Mouse (Mus musculus) forebrain, embryonic 14.5 days (tissue): Measurements from ENCODE around the gene Jph4. TPM values are rescaled to one million over a fixed set of nuclear protein-coding genes. Genes with fewer than 3 reads are reported as not detected.
A peak's percentile ranks its signal among the peaks of the same experiment; 100 is the strongest.

ENCODE experiments used
- ATAC-seq: fragments of 200-750 bp; cut with Nextera tagmentation; 2 replicates; pipeline ENCODE4 v1.8.0; 2017; ENCODE audit warnings: mild to moderate bottlenecking, moderate library complexity
- DNase-seq: peaks from one replicate; pipeline ENCODE4 v3.0.0-alpha.2; 2015; ENCODE audit warnings: low spot score
- H3K27ac ChIP-seq: fragments of 300-500 bp; sonication (generic); 2 replicates; pipeline ENCODE4 v1.5.1; 2014; ENCODE audit warnings: low read depth, mild to moderate bottlenecking, control low read depth, low read length, moderate library complexity
- H3K27me3 ChIP-seq: fragments of 300-500 bp; sonication (generic); replicated peaks from 2 replicates; pipeline ENCODE4 v1.6.1; 2014; ENCODE audit warnings: low read length, control low read depth, mixed read lengths; ENCODE audit not compliant: control insufficient read depth, insufficient read depth
- H3K36me3 ChIP-seq: fragments of 300-500 bp; sonication (generic); 2 replicates; pipeline ENCODE4 v1.6.1; 2014; ENCODE audit warnings: low read length, control low read depth; ENCODE audit not compliant: control insufficient read depth, insufficient read depth
- H3K4me1 ChIP-seq: fragments of 300-500 bp; sonication (generic); 2 replicates; pipeline ENCODE4 v1.6.1; 2014; ENCODE audit warnings: antibody characterized with exemption, low read length, control low read depth; ENCODE audit not compliant: control insufficient read depth, insufficient read depth
- H3K4me2 ChIP-seq: fragments of 300-500 bp; sonication (generic); 2 replicates; pipeline ENCODE4 v1.6.1; 2014; ENCODE audit warnings: mild to moderate bottlenecking, control low read depth, low read length
- H3K4me3 ChIP-seq: fragments of 300-500 bp; sonication (generic); 2 replicates; pipeline ENCODE4 v1.5.1; 2014; ENCODE audit warnings: low read depth, low read length, control low read depth
- H3K9ac ChIP-seq: fragments of 300-500 bp; sonication (generic); 2 replicates; pipeline ENCODE4 v1.6.1; 2014; ENCODE audit warnings: mild to moderate bottlenecking, low read length, control low read depth, moderate library complexity
- H3K9me3 ChIP-seq: fragments of 300-500 bp; sonication (generic); replicated peaks from 2 replicates; pipeline ENCODE4 v1.6.1; 2016; ENCODE audit warnings: low read length, control low read depth, mixed read lengths; ENCODE audit not compliant: control insufficient read depth
- WGBS: fragments of 180-500 bp; shearing (Covaris S2); extraction: QIAGEN DNeasy Blood & Tissue Kit; methylation state at CpG from one replicate; pipeline ENCODE4 v1.1.7; 2014; 5-methylcytosine and 5-hydroxymethylcytosine counted together
- polyA plus RNA-seq: library from polyadenylated mRNA; unstranded; fragments of >200 nt; fragmentation: Nextera tagmentation; extraction: Ambion mirVana; gene quantifications from 2 replicates; pipeline ENCODE4 v1.2.1, GENCODE M21; 2014

Gene Jph4
- polyA plus RNA-seq, 1 experiment from 2014 or later, result 24.1 TPM

- 86% methylated on average over 8 of the region's 8 CpGs for WGBS
- H3K4me1 ChIP-seq, result peaks cover 14% of the 10 kb centered on the region
Observed at GRCm38 (mm10) chr14:55066042-55066441, 50.7 kb downstream of the Jph4 start.

GRCm38 (mm10) chr14:55065391-55065790, 51.3 kb downstream of the Jph4 start:
- Histone ChIP-seq H3K4me3 (no peak overlapping the region), H3K4me1 (peaks cover 19% of the 10 kb centered on the region), H3K4me2 (no peak overlapping the region), H3K36me3 (peaks cover 89% of the 10 kb centered on the region), H3K27ac (0 out of 2 replicates have a peak overlapping the region, but pooled peaks have one; percentile 11), H3K27me3 (no peaks in the 10 kb centered on the region), H3K9me3 (no peaks in the 10 kb centered on the region), H3K9ac (no peak overlapping the region)
- DNase-seq (no peak), ATAC-seq (no peak)
- WGBS, result 94% methylated on average over 13 of the region's 13 CpGs

More at GRCm38 (mm10) chr14:55066042-55066441, 50.7 kb downstream of the Jph4 start:
- Histone ChIP-seq H3K9ac (no peak overlapping the region), H3K4me3 (no peak overlapping the region), H3K27ac (no peak overlapping the region), H3K9me3 (no peaks in the 10 kb centered on the region), H3K4me2 (no peak overlapping the region), H3K36me3 (peaks cover 89% of the 10 kb centered on the region), H3K27me3 (no peaks in the 10 kb centered on the region)
- ATAC-seq, result no peak
- DNase-seq, result no peak

GRCm38 (mm10) chr14:55064481-55065370, 52.0 kb downstream of the Jph4 start:
- H3K4me1 ChIP-seq, result peaks cover 26% of the 10 kb centered on the region
- peaks cover 89% of the 10 kb centered on the region for H3K36me3 ChIP-seq
- 0 out of 2 replicates have a peak overlapping the region, but pooled peaks have one; percentile 11 for H3K27ac ChIP-seq
- no peak overlapping the region for H3K4me3 ChIP-seq
- ATAC-seq (no peak), DNase-seq (no peak)
- H3K9me3 ChIP-seq, result no peaks in the 10 kb centered on the region
- H3K9ac ChIP-seq, result no peak overlapping the region
- H3K4me2 ChIP-seq, result no peak overlapping the region
- H3K27me3 ChIP-seq, result no peaks in the 10 kb centered on the region
- WGBS, result 85% methylated on average over 35 of the region's 35 CpGs

DNA sequence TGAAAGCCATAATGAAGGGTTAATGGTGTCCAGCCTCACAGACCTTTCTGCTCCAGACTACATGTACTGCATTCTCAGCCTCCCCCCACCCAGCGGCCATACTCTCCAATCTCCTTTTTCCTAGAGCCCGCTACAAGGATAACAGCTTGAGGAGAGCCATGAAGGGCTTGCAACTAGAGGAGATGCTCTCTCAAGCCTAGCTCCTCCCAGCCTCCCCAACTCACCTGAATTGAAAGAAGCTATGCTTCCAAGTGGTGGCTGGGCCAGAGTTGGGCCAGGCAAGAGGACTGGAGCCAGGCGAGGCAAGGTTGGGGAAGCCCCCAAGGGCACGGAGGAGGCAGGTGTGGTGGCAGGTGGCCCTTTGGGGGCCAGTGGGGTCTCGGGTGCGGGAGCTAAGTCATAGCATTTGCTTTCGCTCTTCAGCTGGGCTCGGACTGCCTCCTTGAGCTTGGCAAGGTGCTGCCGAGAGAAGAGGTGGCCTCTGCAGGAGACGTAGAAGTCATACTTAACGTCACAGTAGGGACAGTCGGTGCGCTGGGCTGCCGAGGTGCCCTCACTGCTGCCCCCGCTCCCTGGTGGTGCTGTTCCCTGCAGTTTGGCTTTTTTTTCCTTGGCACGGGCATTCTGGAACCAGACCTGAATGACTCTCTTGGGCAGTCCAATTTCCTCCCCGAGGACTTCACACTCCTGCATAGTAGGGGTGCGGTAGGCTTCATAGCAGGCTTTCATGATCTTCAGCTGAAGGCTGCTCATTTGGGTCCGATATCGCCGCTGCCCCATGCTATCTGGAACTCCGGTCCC, 53.0 kb downstream of the Jph4 start:
- no peak for DNase-seq
- 91% methylated on average over 22 of the region's 22 CpGs for WGBS
- H3K4me3 ChIP-seq, result no peak overlapping the region
- H3K27ac ChIP-seq, result peak overlapping the region; percentile 63
- ATAC-seq, result no peak
- H3K9me3 ChIP-seq, result no peaks in the 10 kb centered on the region
- peaks cover 85% of the 10 kb centered on the region for H3K36me3 ChIP-seq
- H3K9ac ChIP-seq, result no peak overlapping the region; the same call in 1 of the 2 replicates
- H3K4me1 ChIP-seq, result peaks cover 35% of the 10 kb centered on the region
- H3K27me3 ChIP-seq, result no peaks in the 10 kb centered on the region
- peak overlapping the region; percentile 38; the same call in 1 of the 2 replicates for H3K4me2 ChIP-seq

DNA sequence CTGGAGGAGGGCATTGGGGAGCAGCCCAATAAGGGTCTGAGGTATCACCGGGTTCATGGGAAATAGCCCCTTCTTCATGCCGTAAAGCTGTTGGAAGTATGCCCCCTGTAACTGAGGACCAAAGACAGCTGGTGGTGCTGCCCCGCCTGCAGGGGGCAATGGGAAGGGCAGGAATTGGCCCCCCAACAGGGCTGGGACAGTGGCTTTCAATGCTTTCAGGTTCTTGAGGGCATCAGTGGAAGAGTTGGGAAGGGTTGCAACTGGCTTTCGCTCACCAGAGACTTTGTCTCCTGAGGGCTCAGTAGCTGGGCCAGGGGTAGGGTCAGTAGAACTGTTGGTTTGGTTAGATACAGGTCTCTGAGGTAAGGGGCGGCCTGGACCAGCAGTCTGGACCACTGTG, 53.6 kb downstream of the Jph4 start:
- H3K4me1 ChIP-seq, result peaks cover 40% of the 10 kb centered on the region
- ATAC-seq (no peak), DNase-seq (no peak)
- 86% methylated on average over 5 of the region's 5 CpGs for WGBS
- H3K9ac ChIP-seq, result peak overlapping the region; percentile 40
- peaks cover 78% of the 10 kb centered on the region for H3K36me3 ChIP-seq
- H3K4me3 ChIP-seq, result peak overlapping the region; percentile 8; the same call in 1 of the 2 replicates
- peak overlapping the region; percentile 38 for H3K4me2 ChIP-seq
- no peaks in the 10 kb centered on the region for H3K27me3 ChIP-seq
- peak overlapping the region; percentile 63 for H3K27ac ChIP-seq
- H3K9me3 ChIP-seq, result no peaks in the 10 kb centered on the region

DNA sequence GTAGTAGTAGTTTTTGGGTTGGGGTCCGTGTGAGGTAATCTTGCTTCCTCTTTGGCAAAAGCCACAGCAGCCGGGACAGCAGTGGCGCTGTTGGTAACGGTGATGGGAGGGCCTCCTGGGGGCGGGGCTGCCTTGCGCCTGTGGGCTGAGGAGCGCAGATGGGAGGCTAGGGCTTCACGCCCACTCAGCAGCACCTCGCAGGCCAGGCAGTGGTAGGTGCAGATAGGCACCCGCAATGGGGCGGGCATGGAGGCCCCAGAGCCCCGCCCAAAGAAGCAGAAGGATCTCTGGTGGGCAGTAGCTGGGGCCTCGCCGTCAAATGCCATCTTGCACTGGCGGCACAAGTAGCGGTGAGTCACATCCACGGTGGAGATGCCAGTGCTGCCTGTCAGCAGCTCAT, 54.1 kb downstream of the Jph4 start:
- Histone ChIP-seq H3K4me1 (peaks cover 41% of the 10 kb centered on the region), H3K4me2 (peak overlapping the region; percentile 38), H3K27me3 (no peaks in the 10 kb centered on the region), H3K36me3 (peaks cover 75% of the 10 kb centered on the region), H3K4me3 (peak overlapping the region; percentile 8; the same call in 1 of the 2 replicates), H3K27ac (peak overlapping the region; percentile 63), H3K9me3 (no peaks in the 10 kb centered on the region), H3K9ac (peak overlapping the region; percentile 40)
- WGBS, result 27% methylated on average over 15 of the region's 17 CpGs
- peak; percentile 67 for DNase-seq
- ATAC-seq, result peak; percentile 68

DNA sequence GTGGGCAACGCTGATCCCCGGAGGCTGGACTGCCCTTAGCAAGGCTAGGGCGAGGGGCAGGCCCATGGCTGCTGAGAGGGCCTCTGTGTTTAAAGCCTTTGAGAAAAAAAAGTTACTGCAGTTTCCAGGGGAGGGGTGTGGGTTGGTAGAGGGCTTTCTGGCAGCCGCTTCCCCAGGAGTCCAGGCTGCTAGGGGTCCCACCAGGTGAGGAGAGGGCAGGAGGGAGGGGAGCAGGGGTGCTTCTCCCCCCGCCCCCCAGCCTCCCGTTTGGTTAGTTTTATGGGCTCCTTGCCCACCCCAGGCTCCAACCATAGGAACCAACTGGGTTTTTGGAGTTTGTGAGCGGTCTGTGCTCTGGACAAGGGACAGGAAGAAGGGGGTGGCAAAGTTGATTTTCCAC, 54.9 kb downstream of the Jph4 start:
- Histone ChIP-seq H3K27ac (no peak overlapping the region; the same call in 1 of the 2 replicates), H3K4me3 (no peak overlapping the region), H3K4me1 (peaks cover 47% of the 10 kb centered on the region), H3K9ac (peak overlapping the region; percentile 25; the same call in 1 of the 2 replicates), H3K36me3 (peaks cover 68% of the 10 kb centered on the region), H3K9me3 (no peaks in the 10 kb centered on the region), H3K4me2 (peak overlapping the region; percentile 38), H3K27me3 (no peaks in the 10 kb centered on the region)
- 47% methylated on average over 7 of the region's 7 CpGs for WGBS
- no peak for ATAC-seq
- no peak for DNase-seq

- WGBS, result 24% methylated on average over 5 of the region's 5 CpGs
- ATAC-seq (no peak), DNase-seq (no peak)
- peak overlapping the region; percentile 65 for H3K4me2 ChIP-seq
- H3K27me3 ChIP-seq, result no peaks in the 10 kb centered on the region
- peaks cover 59% of the 10 kb centered on the region for H3K4me1 ChIP-seq
- H3K4me3 ChIP-seq, result peak overlapping the region; percentile 8; the same call in 1 of the 2 replicates
- peaks cover 51% of the 10 kb centered on the region for H3K36me3 ChIP-seq
- H3K27ac ChIP-seq, result 0 out of 2 replicates have a peak overlapping the region, but pooled peaks have one; percentile 41
- H3K9me3 ChIP-seq, result no peaks in the 10 kb centered on the region
- H3K9ac ChIP-seq, result peak overlapping the region; percentile 29; the same call in 1 of the 2 replicates
Observed at GRCm38 (mm10) chr14:55059931-55060330, 56.8 kb downstream of the Jph4 start.
